Mouse (Mus musculus): ENCODE measurements around the gene Eci1. TPM values are rescaled to one million over a fixed set of nuclear protein-coding genes. Genes with fewer than 3 reads are reported as not detected.

Eci1 gene
- total RNA-seq, 4 experiments from 2014 or later: 133 to 159 (median 146) TPM

Other genes with a start within 250 kb of the Eci1 start
- gene Tbc1d24, start 221.1 kb upstream of the Eci1 start, total RNA-seq (2022): 1 to 10 TPM; 4.8 to 7.0 (median 5.8) TPM
- gene Ntn3, start 217.1 kb upstream of the Eci1 start, total RNA-seq (2022): under 1 TPM; 0.19 to 0.53 (median 0.42) TPM
- gene Tedc2, start 205.8 kb upstream of the Eci1 start, total RNA-seq (2022): 1 to 10 TPM; 1.1 to 1.5 (median 1.3) TPM
- gene Ccnf, start 175.2 kb upstream of the Eci1 start, total RNA-seq (2022): under 1 TPM; 0.10 to 0.48 (median 0.32) TPM
- gene Abca17, start 75.6 kb upstream of the Eci1 start, total RNA-seq (2022): not detected
- gene Abca3, start 74.7 kb upstream of the Eci1 start, total RNA-seq (2022): 1 to 10 TPM; 5.7 to 6.7 (median 6.4) TPM
- 10 to 100 TPM; 51.0 to 54.1 (median 52.4) TPM for gene Rnps1, start 12.1 kb upstream of the Eci1 start, total RNA-seq (2022)
- gene Dnase1l2, start 16.5 kb downstream of the Eci1 start, total RNA-seq (2022): 1 to 10 TPM in 1 of 4 experiments, under 1 TPM in 3; 0.15 to 1.0 (median 0.79) TPM
- 10 to 100 TPM; 13.6 to 14.6 (median 14.2) TPM for gene E4f1, start 43.7 kb downstream of the Eci1 start, total RNA-seq (2022)
- gene Pgp, start 43.8 kb downstream of the Eci1 start, total RNA-seq (2022): 10 to 100 TPM; 55.1 to 60.3 (median 60.2) TPM
- gene Bricd5, start 47.2 kb downstream of the Eci1 start, total RNA-seq (2022): not detected
- gene Mlst8, start 52.4 kb downstream of the Eci1 start, total RNA-seq (2022): 10 to 100 TPM in 2 of 4 experiments, 1 to 10 TPM in 2; 8.2 to 11.3 (median 9.6) TPM
- under 1 TPM in 2 of 4 experiments, not detected in 2; 0.05 to 0.21 TPM for gene Caskin1, start 62.0 kb downstream of the Eci1 start, total RNA-seq (2022)
- 10 to 100 TPM; 25.0 to 28.2 (median 26.2) TPM for gene Traf7, start 101.3 kb downstream of the Eci1 start, total RNA-seq (2022)
- gene Rab26, start 107.6 kb downstream of the Eci1 start, total RNA-seq (2022): under 1 TPM in 1 of 4 experiments, not detected in 3; 0.27 TPM
- gene Pkd1, start 123.2 kb downstream of the Eci1 start, total RNA-seq (2022): 10 to 100 TPM; 14.6 to 20.4 (median 19.0) TPM
- 10 to 100 TPM; 75.8 to 86.4 (median 82.7) TPM for gene Tsc2, start 206.0 kb downstream of the Eci1 start, total RNA-seq (2022)
- gene Nthl1, start 206.0 kb downstream of the Eci1 start, total RNA-seq (2022): 1 to 10 TPM; 1.8 to 3.4 (median 2.2) TPM
- gene Slc9a3r2, start 223.7 kb downstream of the Eci1 start, total RNA-seq (2022): 10 to 100 TPM; 17.8 to 38.4 (median 20.8) TPM
- not detected for gene Npw, start 231.8 kb downstream of the Eci1 start, total RNA-seq (2022)
- 10 to 100 TPM; 22.4 to 27.6 (median 27.0) TPM for gene Zfp598, start 243.0 kb downstream of the Eci1 start, total RNA-seq (2022)